Mouse (Mus musculus): Measurements from ENCODE around the gene Lrrc8d.
"Not testable (repeated sequence)": the region's sequence is repeated elsewhere in the genome, so short reads cannot be mapped to it uniquely, and the experiment has no call there.

Gene Lrrc8d

DNA sequence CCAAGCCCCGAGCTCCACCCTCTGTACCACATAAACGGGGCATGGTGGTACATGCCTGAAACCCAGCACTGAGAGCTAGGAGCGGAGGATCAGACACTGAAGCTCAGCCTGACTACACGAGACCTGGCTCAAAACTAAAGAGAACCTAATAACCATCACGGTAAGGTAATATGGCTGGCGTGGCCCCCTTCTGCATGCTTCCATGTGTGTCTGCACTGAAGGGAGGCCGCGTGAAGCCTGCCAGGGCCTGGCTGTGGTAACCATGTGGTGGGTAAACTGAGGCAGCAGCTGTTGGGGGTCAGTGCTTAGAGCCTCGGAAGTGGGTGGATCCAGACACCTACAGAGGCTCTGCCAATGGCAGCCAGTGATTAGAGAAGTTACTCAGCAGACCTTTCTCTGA is 153.5 kb downstream of the Lrrc8d start:
- no peak for DNase-seq (ENCODE audit: extremely low spot score, low read depth, low spot score)

DNA sequence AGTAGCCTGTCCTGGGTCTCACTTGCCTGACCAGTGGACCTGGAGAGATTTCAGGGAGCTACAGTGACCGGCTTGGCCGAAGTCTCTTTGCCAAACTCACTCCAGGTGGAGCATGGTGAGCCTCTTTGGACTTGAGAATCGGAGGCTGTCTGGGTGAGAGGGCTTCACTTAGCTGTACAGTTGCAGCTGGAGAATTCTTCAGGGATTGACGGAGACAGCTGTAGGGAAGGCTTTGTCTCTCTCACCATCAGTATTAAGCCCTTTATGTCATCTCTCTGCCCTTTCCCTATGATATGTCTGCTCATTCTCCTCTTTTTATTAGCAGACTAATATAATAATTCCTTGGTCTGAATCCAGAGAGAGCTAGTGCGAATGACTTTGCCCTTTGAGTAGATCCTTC is 157.7 kb downstream of the Lrrc8d start:
- DNase-seq (ENCODE audit: extremely low spot score, low read depth, low spot score), result no peak

DNA sequence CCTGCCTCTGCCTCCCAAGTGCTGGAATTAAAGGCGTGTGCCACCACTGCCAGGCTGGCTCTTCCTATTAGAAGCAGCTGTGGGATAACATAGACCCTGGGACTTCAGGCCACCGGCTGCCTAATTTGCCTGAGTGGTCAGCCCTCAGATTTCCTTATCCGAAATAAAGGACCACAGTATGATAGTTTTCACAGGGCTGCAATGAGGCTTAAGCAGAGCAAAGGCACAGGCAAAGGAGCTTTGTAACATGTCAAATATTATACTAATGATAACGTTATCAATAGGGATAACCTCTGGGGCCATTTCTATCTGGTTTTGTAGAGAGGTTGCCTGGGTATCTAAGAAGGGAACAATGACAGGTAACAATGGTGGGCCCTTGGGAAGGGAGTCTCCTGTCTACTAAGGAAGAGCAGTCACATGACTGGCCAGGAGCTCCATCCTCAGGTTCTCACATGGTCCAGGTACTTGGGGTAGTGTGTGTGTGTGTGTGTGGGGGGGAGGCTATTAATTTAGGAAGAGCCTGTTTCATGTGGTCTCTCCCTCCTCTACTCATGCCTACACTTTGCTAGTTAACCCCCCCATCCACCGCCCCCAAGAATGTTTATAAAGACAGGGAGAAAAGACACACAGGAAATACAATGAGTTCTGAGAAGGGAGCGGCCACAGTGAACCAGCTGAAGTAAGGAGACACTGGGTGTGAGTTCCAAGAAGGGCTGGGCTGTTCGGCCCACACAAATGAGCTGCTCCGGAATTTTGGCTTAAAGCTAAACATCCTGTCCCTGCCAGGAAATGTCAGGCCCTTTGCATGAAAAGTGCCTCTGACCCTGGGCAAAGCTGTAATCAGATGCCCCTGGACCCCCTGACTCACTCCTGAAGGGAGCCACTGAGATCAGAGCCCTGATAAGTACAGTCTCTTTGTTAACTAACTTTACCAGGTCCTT is 159.3 kb downstream of the Lrrc8d start:
- DNase-seq (ENCODE audit: extremely low spot score, low read depth, low spot score), result no peak

DNA sequence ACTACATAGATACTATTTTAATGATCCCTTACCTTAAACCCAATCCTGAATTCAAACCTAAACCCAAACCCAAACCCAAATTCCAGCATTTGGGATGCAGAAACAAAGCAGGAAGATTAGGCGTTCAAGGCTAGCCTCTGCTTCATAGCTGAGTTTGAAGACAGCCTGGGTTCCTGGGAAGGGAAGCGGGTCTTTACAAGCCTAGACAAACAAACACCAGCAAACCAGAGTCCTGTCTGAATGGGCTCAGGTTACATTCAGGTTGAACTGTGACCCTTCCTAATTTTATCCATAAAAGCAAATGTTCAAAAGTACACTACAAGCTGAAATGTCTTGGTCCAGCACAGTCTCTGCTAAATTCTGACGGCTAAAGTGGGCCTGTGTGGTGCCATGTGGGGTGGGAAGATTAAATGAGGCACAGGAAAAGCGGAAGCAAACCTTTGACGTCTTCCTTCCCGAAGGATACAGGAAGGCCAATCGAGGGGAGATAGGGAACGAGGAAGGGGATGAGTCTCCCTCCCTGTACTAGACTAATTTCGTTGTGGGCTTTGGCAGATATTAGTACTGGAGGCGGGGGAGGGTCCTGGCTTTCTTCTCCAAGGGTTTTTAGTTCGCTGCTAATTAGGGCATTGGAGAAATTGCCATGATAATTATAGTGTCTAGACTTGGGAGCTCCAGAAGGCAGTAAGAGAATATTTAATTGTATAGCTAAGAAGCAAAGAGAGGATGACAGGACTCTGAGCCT is 160.1 kb downstream of the Lrrc8d start:
- DNase-seq (ENCODE audit: extremely low spot score, low read depth, low spot score), result no peak

DNA sequence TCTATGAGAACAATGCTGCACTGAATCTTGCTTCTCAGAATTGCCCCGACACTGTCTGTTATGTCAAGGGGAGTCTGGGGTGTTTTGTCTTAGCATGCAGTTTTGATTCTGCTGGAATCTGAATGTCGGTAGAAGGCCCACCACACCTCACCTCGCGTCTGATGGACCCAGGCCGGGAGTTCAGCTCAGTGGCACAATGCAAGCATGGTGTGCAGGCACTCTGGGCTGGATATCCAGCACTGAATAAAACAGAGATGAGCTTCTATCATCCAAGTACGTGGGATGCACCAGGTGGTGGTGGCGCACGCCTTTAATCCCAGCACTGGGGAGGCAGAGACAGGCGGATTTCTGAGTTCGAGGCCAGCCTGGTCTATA is 160.7 kb downstream of the Lrrc8d start:
- no peak for DNase-seq (ENCODE audit: extremely low spot score, low read depth, low spot score)

DNA sequence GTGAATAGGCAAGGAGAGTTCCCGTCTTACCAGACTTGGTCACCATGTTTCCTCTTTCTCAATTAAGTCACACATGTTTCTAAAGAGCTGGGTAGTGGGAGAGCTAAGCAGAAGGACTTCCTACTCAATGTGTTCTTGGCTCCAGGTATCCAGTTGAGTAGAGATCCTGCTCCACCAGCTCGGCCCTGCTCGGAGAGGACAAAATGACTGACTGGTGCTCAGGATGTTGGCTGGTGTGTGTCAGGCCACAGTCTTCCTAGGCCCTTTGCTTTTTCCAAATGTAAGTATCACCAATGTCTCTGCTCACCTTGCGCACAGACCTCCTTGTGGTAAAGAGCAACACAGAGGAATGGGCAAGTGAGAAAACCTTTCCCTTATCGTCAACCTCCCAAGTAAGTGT is 161.8 kb downstream of the Lrrc8d start:
- DNase-seq (ENCODE audit: extremely low spot score, low read depth, low spot score), result no peak

DNA sequence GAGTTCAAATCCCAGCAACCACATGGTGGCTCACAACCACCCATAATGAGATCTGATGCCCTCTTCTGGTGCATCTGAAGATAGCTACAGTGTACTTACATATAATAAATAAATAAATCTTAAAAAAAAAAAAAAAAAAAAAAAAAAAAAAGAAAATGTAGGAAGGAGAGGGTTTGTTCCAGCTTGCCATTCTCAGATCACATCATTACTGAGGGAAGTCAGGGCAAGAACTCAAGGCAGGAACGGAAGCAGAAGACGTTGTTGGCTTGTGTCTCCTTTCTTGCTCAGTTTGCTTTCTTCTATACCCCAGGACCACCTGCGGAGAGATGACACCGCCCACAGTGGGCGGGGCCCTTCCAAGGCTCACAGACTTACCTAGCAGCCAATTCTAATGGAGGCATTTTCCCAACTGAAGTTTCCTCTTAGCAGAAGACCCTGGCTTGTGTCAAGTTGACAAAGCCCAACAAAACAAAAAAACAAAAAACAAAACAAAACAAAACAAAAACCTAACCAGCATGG is 165.4 kb downstream of the Lrrc8d start:
- not testable (repeated sequence) for DNase-seq (ENCODE audit: extremely low spot score, low read depth, low spot score)

DNA sequence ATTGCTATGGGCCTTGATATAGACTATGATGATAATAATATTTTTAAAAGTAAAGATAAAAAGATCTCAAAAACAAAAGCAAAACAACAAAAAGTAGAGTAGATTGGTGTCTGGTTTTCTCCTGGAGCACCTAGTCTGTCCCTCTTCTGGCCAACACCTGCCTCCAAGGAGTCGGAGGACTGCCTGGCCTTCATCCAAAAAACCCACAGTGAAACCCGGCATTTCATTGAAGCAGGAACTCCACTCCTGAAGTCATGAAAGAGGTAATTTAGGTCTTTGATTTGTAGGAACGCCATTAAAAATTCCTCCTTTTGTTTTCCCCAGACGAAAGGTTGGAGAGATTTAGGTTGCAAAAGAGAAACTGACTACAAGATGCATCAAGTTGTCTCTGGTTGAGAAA is 167.7 kb downstream of the Lrrc8d start:
- no peak for DNase-seq (ENCODE audit: extremely low spot score, low read depth, low spot score)

DNA sequence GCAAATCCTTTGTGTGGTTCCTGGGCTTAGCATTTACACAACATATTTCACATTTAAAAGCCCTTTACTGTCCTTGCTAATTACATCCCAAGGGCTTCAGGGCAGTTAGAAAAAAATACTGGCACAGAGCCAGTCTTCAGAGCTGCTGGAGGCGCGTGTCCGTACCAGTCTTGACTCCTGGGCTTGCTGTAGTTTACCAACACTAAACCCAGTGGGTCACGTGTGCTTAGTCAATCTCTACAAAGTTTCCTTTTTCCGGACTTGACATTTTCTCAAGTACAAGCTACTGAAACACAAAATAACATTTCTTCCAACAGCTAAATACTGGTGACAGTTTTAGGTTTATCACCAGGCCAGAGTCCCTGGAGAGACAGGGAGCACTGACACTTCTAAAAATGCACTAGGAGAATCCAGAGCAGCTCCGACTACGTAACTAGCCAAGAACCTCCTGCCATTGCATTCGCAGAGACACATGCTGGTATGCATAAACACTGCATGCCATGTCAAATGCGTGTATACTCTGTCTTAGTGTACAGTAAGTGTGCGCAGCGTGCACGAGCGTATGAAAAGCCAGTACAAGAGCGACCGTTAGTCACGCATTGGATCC is 168.2 kb downstream of the Lrrc8d start:
- DNase-seq (ENCODE audit: extremely low spot score, low read depth, low spot score), result no peak

DNA sequence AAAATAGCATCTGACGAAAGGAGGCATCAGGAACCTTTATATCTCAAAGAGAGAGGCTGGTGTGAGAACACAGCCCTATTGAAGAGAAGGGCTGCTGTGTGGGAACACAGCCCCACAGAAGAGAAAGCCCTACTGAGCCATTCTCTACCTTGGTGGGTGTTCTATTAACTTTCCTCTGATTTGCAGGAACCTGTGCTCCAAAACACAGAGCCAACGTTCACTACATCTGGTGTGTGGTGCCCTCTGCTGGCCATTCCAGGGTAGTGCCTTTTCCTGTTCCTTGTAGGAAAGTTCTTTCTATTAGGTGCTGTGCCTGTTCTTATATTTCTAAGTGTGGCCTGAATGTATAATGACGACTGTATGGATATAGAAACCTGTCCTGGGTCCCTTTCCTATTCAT is 168.8 kb downstream of the Lrrc8d start:
- peak; percentile 60 for DNase-seq (ENCODE audit: extremely low spot score, low read depth, low spot score)

DNA sequence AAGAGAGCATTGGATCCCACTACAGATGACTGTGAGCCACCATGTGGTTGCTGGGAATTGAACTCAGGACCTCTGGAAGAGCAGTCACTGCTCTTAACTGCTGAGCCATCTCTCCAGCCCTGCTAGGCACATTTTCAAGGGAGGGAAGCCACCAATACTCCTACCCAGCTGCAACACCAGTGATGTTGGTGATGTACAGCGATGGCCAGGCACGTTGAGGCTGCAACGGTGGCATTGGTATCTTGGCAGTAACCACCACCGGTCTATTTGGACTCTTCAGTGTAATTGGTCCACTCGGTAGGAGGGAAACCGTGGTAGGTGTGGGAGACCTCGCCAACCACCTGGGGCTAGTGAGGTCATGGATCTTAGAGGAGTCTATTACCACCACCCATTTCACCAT is 170.0 kb downstream of the Lrrc8d start:
- no peak for DNase-seq (ENCODE audit: extremely low spot score, low read depth, low spot score)

DNA sequence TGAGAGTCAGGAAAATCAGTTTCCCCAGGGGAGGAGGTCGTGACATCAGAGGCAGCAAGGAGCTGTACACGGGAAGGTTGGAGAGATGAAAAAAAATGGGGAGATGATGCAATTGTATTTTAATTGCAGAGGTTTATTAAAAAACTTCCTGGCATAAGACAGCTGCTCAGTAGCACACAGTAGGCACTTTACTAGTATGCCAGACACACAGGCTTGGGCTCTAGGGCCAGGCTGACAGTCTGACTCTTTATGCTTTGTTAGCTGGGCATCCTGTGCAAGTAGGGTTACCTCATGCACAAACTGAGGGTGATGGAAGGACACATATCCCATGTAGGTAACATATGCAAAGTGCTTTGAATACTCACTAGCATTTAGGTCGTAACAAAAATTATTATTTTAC is 171.4 kb downstream of the Lrrc8d start:
- no peak for DNase-seq (ENCODE audit: extremely low spot score, low read depth, low spot score)

DNA sequence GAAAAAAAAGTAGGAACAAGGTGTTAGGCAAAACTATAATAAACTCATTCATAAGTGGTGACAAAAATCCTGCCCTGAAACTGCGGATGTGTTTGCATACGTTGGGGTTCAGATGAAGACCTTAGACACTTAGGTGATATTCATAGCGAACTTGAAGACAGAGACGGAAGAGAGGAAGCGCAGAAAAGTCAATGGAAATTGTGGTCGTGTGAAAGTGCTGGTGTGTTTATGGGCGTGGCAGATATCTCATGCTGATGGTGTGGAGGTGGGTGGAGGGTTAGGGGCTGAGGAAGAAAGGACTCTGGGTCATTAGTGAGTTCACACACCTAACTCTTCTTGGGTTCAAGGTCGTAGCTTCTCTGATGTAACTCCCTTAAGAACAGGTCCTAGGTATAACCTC is 172.4 kb downstream of the Lrrc8d start:
- no peak for DNase-seq (ENCODE audit: extremely low spot score, low read depth, low spot score)

DNA sequence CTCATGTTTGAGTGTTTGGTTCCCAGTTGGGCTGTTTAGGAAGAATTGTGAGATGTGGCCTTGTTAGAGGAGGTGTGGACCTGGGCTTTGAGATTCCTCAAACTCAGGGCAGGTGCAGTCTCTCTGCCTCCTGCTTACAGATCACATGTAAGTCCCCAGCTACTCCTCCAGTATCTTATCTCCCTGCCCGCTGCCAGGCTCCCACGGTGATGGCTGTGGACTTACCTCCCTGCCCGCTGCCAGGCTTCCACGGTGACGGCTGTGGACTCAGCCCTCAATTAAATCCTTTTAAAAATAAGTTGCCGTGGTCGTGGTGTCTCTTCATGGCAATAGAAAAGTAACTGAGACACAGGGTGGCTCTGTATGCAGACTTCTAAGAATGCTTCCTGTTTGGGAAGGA is 173.1 kb downstream of the Lrrc8d start:
- DNase-seq (ENCODE audit: extremely low spot score, low read depth, low spot score), result no peak

DNA sequence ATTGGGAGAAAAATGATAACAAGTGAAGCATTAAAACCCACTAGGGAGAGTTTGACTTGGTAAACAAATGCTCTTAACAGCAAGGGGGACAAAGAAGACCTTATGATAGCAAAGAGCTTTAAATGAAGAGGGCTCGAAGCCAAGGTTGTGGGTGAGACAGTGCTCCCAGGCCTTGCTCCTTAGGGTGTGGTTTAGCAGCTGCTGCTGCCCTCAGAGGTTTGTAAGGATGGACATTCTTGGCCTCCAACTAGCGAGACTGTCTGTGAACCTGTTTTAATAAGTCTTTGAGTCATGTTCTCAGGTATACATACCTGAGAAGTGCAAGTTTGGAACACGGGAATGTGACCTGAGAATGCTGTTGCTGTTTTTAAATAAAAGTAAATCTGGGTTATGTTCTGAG is 174.0 kb downstream of the Lrrc8d start:
- no peak for DNase-seq (ENCODE audit: extremely low spot score, low read depth, low spot score)

DNA sequence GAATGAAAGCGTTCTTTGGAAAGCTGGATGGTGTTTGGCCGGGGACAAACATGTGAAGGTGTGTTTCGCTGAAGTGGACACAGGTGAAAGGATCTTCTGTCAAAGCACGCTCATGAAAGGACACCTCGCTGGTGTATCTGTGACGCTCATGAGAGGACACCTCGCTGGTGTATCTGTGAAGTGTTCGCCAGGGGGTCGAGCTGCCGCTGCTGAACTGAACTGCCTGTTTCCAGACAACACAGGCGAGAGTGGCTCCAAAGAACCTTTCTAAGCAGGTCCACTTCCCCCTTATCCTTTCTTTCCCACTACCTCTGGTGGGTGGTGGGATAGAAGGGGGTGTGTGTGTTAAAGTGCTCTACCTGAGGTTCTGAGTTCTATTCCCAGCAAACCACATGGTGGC is 174.7 kb downstream of the Lrrc8d start:
- no peak for DNase-seq (ENCODE audit: extremely low spot score, low read depth, low spot score)

DNA sequence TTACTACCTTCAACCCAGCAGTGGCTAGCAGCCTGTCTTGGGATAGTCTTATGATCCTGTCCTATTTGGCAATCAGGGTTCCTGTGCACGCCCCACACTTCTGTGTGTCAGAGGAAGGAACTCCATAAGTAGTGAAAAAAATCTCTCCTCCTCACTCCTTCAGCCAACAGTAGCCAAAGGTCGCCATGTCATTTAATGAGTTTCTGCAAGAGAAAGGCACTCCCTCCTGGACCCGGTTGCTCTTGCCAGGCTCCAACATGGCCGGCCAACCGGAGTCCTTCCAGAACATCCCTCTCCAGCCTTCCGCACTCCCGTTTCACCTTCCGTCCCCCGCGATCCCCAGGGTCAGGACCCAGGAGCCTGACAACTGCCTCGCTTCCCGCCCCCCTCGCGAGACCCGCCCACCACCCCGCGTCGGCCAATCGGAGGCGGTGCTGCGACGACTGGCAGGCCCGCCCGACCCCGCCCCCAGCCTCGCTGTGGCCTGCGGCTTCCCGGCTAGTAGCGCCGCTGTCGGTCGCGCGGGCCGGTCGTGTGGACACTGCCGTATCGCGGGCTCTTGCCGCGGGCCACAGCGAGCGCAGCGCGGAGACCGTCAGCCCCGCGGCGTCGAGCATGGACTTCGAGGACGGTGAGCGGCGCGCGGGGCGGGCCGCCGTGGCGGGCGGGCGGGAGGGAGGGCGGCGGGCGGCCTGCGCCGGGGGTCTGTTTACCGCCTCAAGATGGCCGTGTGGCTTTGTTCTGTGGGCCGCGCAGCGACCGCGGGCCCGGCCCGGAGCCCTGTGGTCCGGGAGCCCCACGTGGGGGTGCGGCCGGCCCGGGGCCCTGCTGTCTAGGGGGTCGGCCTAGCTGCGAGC is 176.5 kb downstream of the Lrrc8d start, which contains the start of gene Zfp326:
Gene Zfp326 (plus strand): TSS at position 498 of the 857 bp plus-strand sequence.
- peak; percentile 64 for DNase-seq (ENCODE audit: extremely low spot score, low read depth, low spot score)

DNA sequence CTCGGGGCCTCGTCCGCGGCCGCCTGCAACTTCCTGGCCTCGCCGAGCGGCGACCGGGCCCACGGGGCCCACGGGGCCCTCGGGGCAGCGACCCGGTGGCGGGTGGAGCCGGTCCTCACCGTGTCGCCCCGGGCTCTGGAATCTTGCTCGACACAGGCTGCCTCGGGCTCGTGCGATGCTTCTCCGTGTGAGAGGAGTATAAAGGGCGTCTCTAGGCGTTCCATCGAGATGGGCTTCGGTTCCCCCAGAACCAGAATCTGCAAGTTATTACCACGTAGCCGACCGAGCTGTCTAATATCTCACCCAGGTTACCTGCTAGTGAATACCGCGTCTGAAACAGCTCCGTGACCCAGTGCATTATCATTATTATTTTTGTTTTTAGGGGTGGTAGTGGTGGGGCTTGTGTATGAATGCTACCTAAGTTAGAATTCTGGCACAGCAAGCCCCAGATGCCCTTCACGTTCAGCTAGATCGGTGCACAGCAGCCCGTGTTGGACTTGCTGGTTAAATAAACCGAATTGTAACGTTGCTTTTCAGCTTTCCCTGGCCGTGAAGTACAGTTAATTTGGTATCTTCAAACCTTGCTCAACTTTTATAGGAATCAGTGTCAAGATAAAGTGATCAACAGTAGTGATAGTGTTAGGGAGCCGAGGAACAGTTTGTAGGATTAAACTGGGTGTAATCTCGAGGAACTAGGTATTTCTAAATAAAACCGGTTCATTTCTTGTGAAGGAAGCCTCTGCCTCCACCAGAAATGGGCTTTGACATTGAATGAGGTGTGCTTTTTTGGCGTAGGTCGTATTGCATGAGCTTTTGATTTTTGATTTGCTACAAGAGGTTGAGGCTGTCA is 177.4 kb downstream of the Lrrc8d start:
- no peak for DNase-seq (ENCODE audit: extremely low spot score, low read depth, low spot score)
